Mouse (Mus musculus) left cerebral cortex, postnatal 10 days (tissue): ENCODE results near the gene Mroh7. TPM values are rescaled to one million over a fixed set of nuclear protein-coding genes. Genes with fewer than 3 reads are reported as not detected.
"Not testable (repeated sequence)": the region's sequence is repeated elsewhere in the genome, so short reads cannot be mapped to it uniquely, and the experiment has no call there.

ENCODE experiments used
- DNase-seq, 2 experiments: peaks; one replicate each; pipeline ENCODE4 v3.0.0; 2021 to 2022; ENCODE audit warnings: low spot score in 2 of 2, mixed read lengths in 1 of 2; ENCODE audit errors: extremely low spot score in 1 of 2
- intact Hi-C: fragments of 180-260 bp; cut with DNase I; formaldehyde crosslinking; loops from one replicate; pipeline ENCODE4 v1.15.1; 2025
- total RNA-seq, 2 experiments: library from RNA; stranded (reverse); gene quantifications; 2 replicates each; pipeline ENCODE4 v1.2.3; 2021

The Mroh7 gene
- total RNA-seq: 1 to 10 TPM; 1.7 to 2.7 TPM

DNA sequence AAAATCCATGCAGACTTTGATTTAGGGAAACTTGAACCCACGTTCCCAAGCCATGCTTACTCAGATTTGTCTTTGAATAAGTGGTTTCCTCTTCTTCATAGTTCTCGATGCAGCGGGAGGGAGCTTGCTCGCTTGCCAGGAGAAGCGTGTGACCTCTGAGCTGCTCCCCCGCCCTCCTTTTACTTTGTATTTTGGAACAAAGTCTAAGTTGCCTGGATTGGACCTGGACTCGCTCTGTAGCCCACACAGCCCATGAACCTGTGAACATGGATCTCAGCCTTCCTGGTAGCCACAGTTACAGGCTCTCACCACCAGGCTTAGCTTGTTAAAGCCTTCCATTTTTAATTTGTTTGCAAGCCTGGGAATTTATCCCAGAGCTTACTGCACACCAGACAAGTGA is at the start of gene Mroh7:
Mroh7 (minus strand) TSS at position 112 of the 400 bp plus-strand sequence.
- intact Hi-C loops: no loop called here
- no peak for DNase-seq

GRCm38 (mm10) chr4:106780045-106780444 is 49.3 kb upstream of the Mroh7 start:
- intact Hi-C loops: no loop called here
- DNase-seq: peak in 1 of 2 experiments; percentile 48

DNA sequence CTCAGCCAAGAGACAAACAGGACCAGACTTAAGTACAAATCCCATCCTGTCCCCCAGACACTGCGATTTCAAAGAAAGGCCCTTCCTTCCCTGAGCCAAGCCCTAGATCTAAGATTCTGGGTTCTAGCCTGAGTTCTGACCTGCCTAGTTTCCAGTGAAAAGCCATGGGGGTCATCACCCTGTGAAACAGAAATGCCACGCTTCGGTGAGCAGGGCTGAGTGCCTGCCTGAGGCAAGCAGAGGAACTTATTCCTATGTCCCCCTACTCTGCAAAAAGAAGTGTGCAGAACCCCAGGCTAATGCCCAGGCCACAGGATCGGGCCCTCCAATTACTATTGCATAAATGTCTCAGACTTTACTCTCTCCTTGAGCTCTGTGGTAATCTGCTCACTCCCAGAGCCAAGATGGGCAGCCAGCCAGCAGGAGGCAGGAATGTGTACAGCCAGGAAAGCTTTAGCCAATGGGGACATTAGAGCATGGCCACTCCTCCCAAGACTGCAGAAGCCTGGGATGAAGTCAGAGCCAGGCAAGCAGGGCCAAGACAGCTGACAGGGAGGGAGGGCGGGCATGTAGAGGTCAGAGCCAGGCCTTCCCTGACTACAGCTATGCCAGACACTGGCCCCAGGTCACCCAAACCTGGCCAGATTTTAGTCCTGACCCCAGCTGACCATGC is 47.5 kb upstream of the Mroh7 start:
- peak; percentile 88 to 94 for DNase-seq
- intact Hi-C loops: no loop called here

DNA sequence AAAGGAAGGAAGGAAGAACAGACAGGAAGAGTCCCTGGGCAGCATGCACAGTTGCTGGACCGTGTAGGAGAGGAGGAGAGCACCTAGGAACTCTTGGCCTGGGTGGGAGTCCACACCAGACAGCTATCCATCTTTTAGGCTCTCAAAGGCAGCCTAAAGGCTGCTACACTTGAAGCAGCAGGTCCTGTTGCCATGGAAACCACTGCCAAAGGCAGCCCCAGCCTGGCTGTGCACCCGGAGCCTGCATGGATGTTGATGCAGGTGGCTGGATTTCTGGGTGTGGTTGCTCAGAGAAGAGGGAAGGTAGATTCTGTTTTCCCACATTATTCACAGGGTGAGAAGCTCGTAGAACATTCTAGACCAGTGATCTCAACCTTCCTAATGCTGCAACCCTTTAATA is 46.3 kb upstream of the Mroh7 start:
- DNase-seq: peak; percentile 74 to 81
- intact Hi-C loops: no loop called here

DNA sequence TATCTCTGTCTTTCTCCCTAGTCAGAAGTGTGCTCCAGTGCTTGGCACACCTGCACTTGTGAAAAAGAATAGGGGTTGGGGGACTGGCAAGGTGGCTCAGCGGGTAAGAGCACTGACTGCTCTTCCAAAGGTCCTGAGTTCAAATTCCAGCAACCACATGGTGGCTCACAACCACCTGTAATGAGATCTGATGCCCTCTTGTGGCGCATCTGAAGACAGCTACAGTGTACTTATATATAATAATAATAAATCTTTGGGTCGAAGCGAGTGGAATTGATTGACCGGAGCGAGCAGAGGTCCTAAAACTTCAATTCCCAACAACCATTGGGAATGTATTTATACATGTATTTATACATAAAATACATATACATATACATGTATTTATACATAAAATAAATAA is 45.0 kb upstream of the Mroh7 start:
- intact Hi-C loops: not testable (repeated sequence)

GRCm38 (mm10) chr4:106772558-106772957 is 41.8 kb upstream of the Mroh7 start:
- intact Hi-C loops: no loop called here
- no peak for DNase-seq

More for the DNA sequence above, 45.0 kb upstream of the Mroh7 start:
- DNase-seq: not testable (repeated sequence)

- DNase-seq: no peak
- intact Hi-C loops: no loop called here
Measured at GRCm38 (mm10) chr4:106769306-106769705, 38.6 kb upstream of the Mroh7 start.

GRCm38 (mm10) chr4:106764166-106764565 is 33.4 kb upstream of the Mroh7 start:
- intact Hi-C loops: no loop called here

DNA sequence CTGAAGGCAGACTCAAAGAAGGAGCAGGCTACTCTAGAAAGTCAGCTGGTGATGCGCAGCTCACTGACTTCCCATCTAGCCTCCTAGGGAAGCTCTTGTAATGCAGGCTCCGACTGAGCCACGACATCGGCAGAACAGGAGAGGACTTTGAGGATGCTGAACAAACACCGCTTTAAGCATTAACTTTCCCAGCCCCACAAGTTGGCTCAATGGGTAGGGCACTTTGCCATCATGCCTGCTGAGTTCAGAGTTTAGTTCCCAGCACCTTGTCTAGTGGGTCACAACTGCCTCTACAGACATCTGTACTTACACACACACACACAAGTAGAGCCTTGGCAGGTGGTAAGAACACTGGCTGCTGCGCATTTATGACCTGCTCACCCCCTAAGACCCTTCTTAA is 21.0 kb upstream of the Mroh7 start:
- DNase-seq: no peak
- intact Hi-C loops: no loop called here

More at GRCm38 (mm10) chr4:106764166-106764565, 33.4 kb upstream of the Mroh7 start:
- no peak for DNase-seq

DNA sequence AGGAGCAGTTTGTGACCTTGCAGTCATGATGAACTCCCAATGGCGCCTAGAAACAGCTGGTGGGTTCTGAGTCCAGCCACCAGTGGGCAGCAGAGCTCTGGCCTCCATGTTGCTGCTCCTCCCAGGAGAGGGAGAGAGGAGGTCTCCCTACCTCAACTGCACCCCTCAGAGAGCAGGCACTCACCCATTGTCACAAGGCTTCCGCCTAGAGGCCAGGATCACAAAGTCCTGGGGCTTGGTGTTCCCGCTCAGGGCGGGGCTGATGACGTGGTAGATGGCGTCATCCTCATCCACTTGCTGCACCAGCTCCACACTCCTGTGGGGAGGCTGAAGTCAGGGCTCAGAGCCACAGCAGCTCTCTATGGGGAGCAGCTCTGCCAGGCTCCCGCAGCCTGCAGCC is 19.0 kb upstream of the Mroh7 start:
- intact Hi-C loops: no loop called here
- DNase-seq: peak; percentile 74 to 86

DNA sequence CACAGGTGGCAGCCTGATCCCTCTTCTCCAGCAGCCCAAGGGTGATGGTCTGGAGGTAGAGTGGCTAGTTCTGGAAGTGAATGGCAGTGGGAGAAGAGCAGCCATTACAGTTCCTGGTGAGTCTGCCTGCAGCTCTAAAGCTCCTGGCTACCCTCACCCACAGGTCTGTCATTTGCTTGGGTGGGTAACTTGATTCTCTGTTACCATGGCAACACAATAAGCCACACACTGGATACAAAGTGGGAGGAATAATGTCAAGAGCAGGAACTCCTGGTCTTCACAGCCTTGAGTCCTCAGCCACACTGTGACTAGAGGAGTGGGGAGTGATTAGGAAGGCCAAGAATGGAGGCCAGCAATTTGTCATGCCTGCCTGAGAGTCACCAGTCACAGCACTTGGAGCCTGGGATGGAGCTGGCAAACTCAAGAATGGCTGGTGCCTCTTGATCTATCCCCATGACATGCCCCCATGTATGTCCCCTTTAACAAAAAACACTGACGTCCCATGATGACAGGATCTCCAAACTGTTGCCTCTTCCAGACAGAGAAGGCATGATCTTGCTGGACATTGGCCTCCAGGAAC is 16.4 kb upstream of the Mroh7 start:
- DNase-seq: no peak
- intact Hi-C loops: no loop called here

DNA sequence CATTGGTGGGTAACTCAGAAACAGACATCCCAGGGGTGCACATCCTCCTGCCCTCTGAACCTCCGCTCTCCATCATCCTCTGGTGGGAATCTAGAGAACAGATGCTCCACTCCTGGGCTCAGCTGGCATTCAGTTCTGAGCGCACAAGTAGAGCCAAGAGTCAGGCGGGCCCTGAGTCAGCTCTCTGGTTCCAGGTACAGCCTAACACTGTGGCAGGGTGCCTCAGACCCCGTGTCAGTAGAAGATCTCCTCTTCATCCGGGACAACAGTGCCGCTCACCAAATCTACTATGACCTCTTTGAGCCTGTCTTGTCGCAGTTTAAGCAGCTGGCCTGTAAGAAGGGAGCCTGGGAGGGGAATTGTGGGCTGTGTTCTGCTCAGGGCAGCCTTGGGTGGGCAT is 15.1 kb upstream of the Mroh7 start:
- no peak for DNase-seq
- intact Hi-C loops: no loop called here

DNA sequence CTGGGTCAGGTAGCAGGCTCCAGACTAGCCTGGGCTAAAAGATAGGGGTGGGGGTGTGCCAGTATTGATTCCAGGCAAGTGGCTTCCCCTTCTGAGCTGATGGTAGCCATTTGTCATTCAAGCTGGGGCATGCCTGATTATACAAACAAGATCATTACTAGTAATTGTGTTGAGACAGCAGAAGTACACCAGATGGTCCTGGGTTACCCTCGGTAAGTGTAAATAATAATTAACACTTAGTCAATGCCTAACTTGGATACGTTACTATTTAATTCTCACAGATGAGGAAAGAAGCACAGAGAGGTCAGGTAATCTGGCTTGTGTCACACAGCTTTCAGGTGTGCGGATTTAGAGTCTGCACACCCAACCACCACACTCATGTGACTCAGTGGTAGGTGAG is 7.2 kb upstream of the Mroh7 start:
- no peak for DNase-seq
- intact Hi-C loops: no loop called here

DNA sequence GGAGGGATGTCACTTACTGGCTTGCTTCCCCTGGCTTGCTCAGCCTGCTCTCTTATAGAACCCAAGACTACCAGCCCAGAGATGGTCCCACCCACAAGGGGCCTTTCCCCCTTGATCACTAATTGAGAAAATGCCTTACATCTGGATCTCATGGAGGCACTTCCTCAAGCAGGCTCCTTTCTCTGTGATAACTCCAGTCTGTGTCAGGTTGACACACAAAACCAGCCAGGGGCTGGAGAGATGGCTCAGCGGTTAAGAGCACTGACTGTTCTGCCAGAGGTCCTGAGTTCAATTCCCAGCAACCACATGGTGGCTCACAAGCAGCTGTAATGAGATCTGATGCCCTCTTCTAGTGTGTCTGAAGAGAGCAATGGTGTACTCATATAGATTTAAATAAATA is 6.2 kb upstream of the Mroh7 start:
- DNase-seq, intact Hi-C loops: not testable (repeated sequence)

- DNase-seq: no peak
- intact Hi-C loops: no loop called here
Measured at GRCm38 (mm10) chr4:106733636-106734035, 2.9 kb upstream of the Mroh7 start, which contains the start of gene Fam151a. Fam151a (plus strand) TSS chr4:106733889.

GRCm38 (mm10) chr4:106720631-106721030 is 10.1 kb downstream of the Mroh7 start:
- DNase-seq: no peak
- intact Hi-C loops: no loop called here

- intact Hi-C loops: no loop called here
- no peak for DNase-seq
Measured at GRCm38 (mm10) chr4:106713622-106714021, 17.1 kb downstream of the Mroh7 start.

- peak; percentile 65 to 82 for DNase-seq
- intact Hi-C loops: loop anchor here (2.0 to 5.0 kb wide), 2 partner anchors 76 to 94 kb away; no protein-coding TSS in a partner anchor
Measured at GRCm38 (mm10) chr4:106708408-106708807, 22.3 kb downstream of the Mroh7 start.

- intact Hi-C loops: loop anchor here (2.0 to 5.0 kb wide), 2 partner anchors 76 to 93 kb away; no protein-coding TSS in a partner anchor
- no peak for DNase-seq
Measured at GRCm38 (mm10) chr4:106707957-106708356, 22.8 kb downstream of the Mroh7 start.

DNA sequence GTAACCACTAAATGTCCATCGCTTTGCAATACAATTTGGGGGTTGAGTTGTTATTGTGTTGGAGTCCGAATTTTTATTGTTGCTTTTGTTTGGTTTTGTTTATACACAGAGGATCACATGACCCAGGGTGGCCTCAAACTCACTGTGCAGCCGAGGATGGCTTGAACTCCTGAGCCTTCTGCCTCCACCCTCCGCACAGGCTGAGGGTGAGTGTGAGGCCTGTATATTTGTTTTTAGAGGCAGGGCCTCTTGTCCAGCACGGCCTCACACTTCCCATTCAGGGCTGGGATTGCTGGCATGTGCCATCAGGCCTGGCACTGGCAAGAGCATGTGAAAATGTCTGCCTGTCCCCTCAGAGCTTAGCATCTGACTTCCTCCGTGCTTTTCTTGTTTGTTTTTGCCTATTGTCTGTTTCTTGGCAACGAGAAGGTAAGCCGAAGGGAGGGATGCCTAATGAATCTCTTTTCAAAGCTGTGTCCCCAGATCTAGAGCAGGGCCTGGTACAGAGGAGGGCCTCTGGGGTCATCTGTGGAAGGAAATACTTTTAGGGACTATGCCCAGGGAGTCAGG is 25.5 kb downstream of the Mroh7 start:
- DNase-seq: no peak
- intact Hi-C loops: loop anchor here (5.0 kb wide), 1 partner anchor 73 kb away; no protein-coding TSS in a partner anchor
